Mouse (Mus musculus) urinary bladder, postnatal 0 days (tissue): ENCODE results near the gene Clec4b2. TPM values are rescaled to one million over a fixed set of nuclear protein-coding genes. Genes with fewer than 3 reads are reported as not detected.

Experiments
- polyA plus RNA-seq: library from polyadenylated mRNA; unstranded; fragments of >200 nt; fragmentation: Nextera tagmentation; extraction: Ambion mirVana; gene quantifications from 2 replicates; pipeline ENCODE4 v1.2.1, GENCODE M21; 2015

Clec4b2 gene
- polyA plus RNA-seq: not detected in 2 replicates

DNA sequence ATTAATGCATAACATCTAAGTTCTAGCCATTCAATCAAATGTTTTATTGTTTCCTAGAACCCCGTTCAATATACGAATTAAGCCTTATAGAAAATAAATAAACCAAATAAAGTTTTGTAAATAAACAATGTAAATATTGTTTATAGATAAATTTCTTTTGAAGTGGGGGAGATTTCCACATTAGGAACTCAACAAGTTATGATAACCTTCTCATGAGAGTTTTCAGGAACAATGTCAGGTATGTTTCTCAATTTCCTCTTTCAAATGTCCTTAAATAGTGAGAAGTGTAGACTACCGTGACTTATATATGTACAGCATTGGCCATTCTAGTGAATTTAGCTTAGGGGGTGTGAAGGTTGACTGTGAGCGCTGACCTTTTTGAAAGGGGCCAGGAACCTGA lies at the start of gene Clec4b2:
Gene Clec4b2, plus strand, starts transcription at position 301 of the 400 bp plus-strand sequence.

DNA sequence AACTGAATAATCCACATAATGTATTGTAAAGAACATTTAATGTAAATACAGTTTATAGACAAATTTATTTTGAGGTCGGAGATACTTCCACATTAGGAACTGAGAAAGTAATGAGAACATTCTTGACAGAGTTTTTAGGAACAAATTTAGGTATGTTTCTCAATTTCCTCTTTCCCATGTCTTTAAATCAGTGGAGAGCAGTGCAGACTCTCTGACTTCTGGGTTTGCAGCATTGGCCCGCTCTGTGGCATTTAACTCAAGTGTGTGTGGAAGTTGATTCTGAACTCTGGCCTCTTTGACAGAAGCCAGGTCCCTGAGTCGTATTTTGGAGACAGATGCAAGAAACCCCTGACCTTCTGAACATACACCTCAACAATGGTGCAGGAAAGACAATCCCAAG lies 57.0 kb downstream of the Clec4b2 start, which contains the start of gene Clec4n:
Gene Clec4n, plus strand, starts transcription at position 200 of the 400 bp plus-strand sequence.

Other genes starting within 250 kb of the Clec4b2 start
- gene Clec4a3, start 220.4 kb upstream of the Clec4b2 start, polyA plus RNA-seq: 4.7 TPM in 2 replicates
- not detected in 2 replicates for gene Clec4a4, start 182.5 kb upstream of the Clec4b2 start, polyA plus RNA-seq
- gene Clec4b1, start 122.9 kb upstream of the Clec4b2 start, polyA plus RNA-seq: not detected in 2 replicates
- 7.9 and 11.4 TPM in 2 replicates for gene Clec4a2, start 66.5 kb upstream of the Clec4b2 start, polyA plus RNA-seq
- gene Clec4n, start 57.0 kb downstream of the Clec4b2 start, polyA plus RNA-seq: 6.8 and 11.6 TPM in 2 replicates
- 3.4 and 20.4 TPM in 2 replicates for gene Clec4d, start 89.2 kb downstream of the Clec4b2 start, polyA plus RNA-seq
- 0.33 and 1.2 TPM in 2 replicates for gene Clec4e, start 117.0 kb downstream of the Clec4b2 start, polyA plus RNA-seq
- not detected in 2 replicates for gene Vmn2r19, start 135.4 kb downstream of the Clec4b2 start, polyA plus RNA-seq
- not detected in 2 replicates for gene Vmn2r20, start 245.2 kb downstream of the Clec4b2 start, polyA plus RNA-seq